Mouse (Mus musculus) intestine, postnatal 0 days (tissue): ENCODE data around the gene Parp16. TPM values are rescaled to one million over a fixed set of nuclear protein-coding genes. Genes with fewer than 3 reads are reported as not detected.

Source experiments
- ATAC-seq: fragments of 200-750 bp; cut with Nextera tagmentation; 2 replicates; pipeline ENCODE4 v1.8.0; 2017; ENCODE audit warnings: mild to moderate bottlenecking, moderate TSS enrichment, moderate library complexity
- H3K27ac ChIP-seq: fragments of 300-500 bp; sonication (generic); 2 replicates; pipeline ENCODE4 v1.5.1; 2014; ENCODE audit warnings: mild to moderate bottlenecking, low read depth, low read length, moderate library complexity
- H3K27me3 ChIP-seq: fragments of 300-500 bp; sonication (generic); replicated peaks from 2 replicates; pipeline ENCODE4 v1.6.1; 2014; ENCODE audit warnings: low read length, mixed read lengths; ENCODE audit not compliant: control insufficient read depth, insufficient read depth
- H3K36me3 ChIP-seq: fragments of 300-500 bp; sonication (generic); 2 replicates; pipeline ENCODE4 v1.6.1; 2014; ENCODE audit warnings: mild to moderate bottlenecking, moderate library complexity; ENCODE audit not compliant: control insufficient read depth, insufficient read depth
- H3K4me1 ChIP-seq: fragments of 300-500 bp; sonication (generic); replicated peaks from 2 replicates; pipeline ENCODE4 v1.6.1; 2014; ENCODE audit warnings: antibody characterized with exemption, low read length, mixed read lengths; ENCODE audit not compliant: control insufficient read depth, insufficient read depth
- H3K4me2 ChIP-seq: fragments of 300-500 bp; sonication (generic); replicated peaks from 2 replicates; pipeline ENCODE4 v1.6.1; 2014; ENCODE audit warnings: low read depth, mild to moderate bottlenecking, moderate library complexity
- H3K4me3 ChIP-seq: fragments of 300-500 bp; sonication (generic); 2 replicates; pipeline ENCODE4 v1.5.1; 2014; ENCODE audit warnings: low read depth, low read length
- H3K9ac ChIP-seq: fragments of 300-500 bp; sonication (generic); 2 replicates; pipeline ENCODE4 v1.6.1; 2014; ENCODE audit warnings: mild to moderate bottlenecking, low read depth, low read length
- H3K9me3 ChIP-seq: fragments of 300-500 bp; sonication (generic); 2 replicates; pipeline ENCODE4 v1.6.1; 2016; ENCODE audit warnings: mixed run types; ENCODE audit not compliant: control insufficient read depth
- CTCF ChIP-seq: sonication (generic); IDR thresholded peaks from 2 replicates; pipeline ENCODE4 v1.5.1; 2016; ENCODE audit warnings: low read depth, mild to moderate bottlenecking, control low read depth, antibody characterized with exemption, moderate library complexity
- WGBS: fragments of 180-500 bp; shearing (Covaris S2); extraction: QIAGEN DNeasy Blood & Tissue Kit; methylation state at CpG from one replicate; pipeline ENCODE4 v1.1.7; 2014; 5-methylcytosine and 5-hydroxymethylcytosine counted together
- polyA plus RNA-seq: library from polyadenylated mRNA; unstranded; fragments of >200 nt; fragmentation: Nextera tagmentation; extraction: Ambion mirVana; gene quantifications from 2 replicates; pipeline ENCODE4 v1.2.1, GENCODE M21; 2015

Parp16 gene
- polyA plus RNA-seq, 1 experiment from 2014 or later = 9.9 TPM

- ATAC-seq = no peak
- WGBS = 20% methylated on average over 8 of the region's 8 CpGs
- peaks cover 8% of the 10 kb centered on the region for H3K27me3 ChIP-seq
Measured at GRCm38 (mm10) chr9:65156604-65157003, 38.5 kb upstream of the Parp16 start.

DNA sequence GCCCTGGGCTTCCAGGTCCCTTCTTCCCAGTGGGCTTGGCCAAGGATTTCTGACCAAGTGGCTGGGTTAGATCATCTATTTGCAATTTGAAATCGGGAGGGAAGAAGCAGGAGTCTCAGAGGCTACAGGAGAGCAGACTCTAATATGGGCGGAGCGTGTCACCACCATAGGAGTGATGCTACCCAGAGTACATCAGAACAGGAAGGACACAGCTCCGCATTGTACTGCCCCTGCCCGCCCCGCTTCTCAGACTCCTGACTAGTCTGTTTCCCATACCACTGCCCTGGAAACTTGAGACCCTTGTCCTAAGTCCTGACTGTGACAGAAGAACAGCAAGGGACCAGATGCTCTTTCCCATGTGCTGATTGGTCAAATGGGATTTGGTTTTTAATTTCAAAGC is 37.5 kb upstream of the Parp16 start:
- Histone ChIP-seq H3K27ac (no peak overlapping the region), H3K4me3 (no peak overlapping the region), H3K4me2 (no peak overlapping the region), H3K9me3 (no peaks in the 10 kb centered on the region), H3K36me3 (no peaks in the 10 kb centered on the region), H3K4me1 (no peaks in the 10 kb centered on the region; the same call in 1 of the 2 replicates), H3K27me3 (peaks cover 18% of the 10 kb centered on the region), H3K9ac (no peak overlapping the region)
- ATAC-seq = no peak
- no peak for TF ChIP-seq CTCF
- 64% methylated on average over 6 of the region's 6 CpGs for WGBS

More at GRCm38 (mm10) chr9:65156604-65157003, 38.5 kb upstream of the Parp16 start:
- Histone ChIP-seq H3K9me3 (no peaks in the 10 kb centered on the region), H3K4me2 (no peak overlapping the region), H3K4me3 (no peak overlapping the region), H3K27ac (no peak overlapping the region), H3K9ac (no peak overlapping the region), H3K4me1 (no peaks in the 10 kb centered on the region; the same call in 1 of the 2 replicates), H3K36me3 (no peaks in the 10 kb centered on the region)
- TF ChIP-seq CTCF = no peak

DNA sequence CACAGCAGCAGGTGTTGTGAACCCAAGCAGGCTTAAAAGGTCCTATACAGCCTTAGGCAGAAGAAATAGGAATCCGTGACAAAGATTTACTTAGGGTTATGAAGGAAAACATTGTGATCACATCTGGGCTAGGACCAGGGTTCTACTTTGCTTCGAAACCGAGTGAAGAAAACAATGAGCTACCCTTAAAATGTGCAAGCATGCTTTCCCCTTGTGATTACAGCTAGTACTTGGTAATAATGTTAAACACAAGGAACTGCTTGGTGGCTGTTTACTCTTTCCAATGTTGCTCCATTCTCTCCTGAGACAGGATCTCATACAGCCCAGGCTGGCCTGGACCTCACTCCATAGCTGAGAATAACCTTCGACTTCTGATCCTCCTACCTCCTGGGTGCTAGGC is 34.0 kb upstream of the Parp16 start:
- Histone ChIP-seq H3K4me3 (no peak overlapping the region), H3K9me3 (no peaks in the 10 kb centered on the region), H3K4me1 (0 out of 2 replicates have a peak, but pooled peaks cover 5% of the 10 kb centered on the region), H3K4me2 (no peak overlapping the region), H3K9ac (no peak overlapping the region), H3K36me3 (no peaks in the 10 kb centered on the region), H3K27me3 (peaks cover 32% of the 10 kb centered on the region), H3K27ac (no peak overlapping the region)
- ATAC-seq = no peak
- TF ChIP-seq CTCF = no peak
- 77% methylated on average over 4 of the region's 4 CpGs for WGBS

DNA sequence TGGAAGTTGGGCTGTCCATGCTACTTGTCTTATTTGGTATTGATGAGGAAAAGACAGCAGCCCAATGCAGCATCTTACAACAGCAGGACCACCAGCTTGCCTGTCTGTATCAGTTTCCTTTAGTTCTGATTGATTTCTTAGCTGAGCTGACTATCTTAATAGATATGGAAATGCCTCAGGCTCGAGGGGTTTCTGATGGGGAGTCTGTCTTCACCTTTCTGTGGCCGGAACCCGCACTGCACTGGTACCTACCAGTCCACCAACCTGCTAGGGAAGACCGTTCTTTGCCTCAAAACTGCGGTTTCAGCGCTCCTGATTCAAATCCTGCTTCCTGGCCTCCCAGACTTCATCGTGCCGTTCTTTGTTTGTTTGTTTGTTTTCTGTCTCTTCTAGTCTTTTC is 33.3 kb upstream of the Parp16 start:
- no peaks in the 10 kb centered on the region for H3K36me3 ChIP-seq
- no peak overlapping the region for H3K4me2 ChIP-seq
- 0 out of 2 replicates have a peak, but pooled peaks cover 5% of the 10 kb centered on the region for H3K4me1 ChIP-seq
- H3K4me3 ChIP-seq = no peak overlapping the region
- peaks cover 32% of the 10 kb centered on the region for H3K27me3 ChIP-seq
- no peak overlapping the region for H3K9ac ChIP-seq
- ATAC-seq = no peak
- no peaks in the 10 kb centered on the region for H3K9me3 ChIP-seq
- 62% methylated on average over 8 of the region's 8 CpGs for WGBS
- no peak for TF ChIP-seq CTCF
- no peak overlapping the region for H3K27ac ChIP-seq

DNA sequence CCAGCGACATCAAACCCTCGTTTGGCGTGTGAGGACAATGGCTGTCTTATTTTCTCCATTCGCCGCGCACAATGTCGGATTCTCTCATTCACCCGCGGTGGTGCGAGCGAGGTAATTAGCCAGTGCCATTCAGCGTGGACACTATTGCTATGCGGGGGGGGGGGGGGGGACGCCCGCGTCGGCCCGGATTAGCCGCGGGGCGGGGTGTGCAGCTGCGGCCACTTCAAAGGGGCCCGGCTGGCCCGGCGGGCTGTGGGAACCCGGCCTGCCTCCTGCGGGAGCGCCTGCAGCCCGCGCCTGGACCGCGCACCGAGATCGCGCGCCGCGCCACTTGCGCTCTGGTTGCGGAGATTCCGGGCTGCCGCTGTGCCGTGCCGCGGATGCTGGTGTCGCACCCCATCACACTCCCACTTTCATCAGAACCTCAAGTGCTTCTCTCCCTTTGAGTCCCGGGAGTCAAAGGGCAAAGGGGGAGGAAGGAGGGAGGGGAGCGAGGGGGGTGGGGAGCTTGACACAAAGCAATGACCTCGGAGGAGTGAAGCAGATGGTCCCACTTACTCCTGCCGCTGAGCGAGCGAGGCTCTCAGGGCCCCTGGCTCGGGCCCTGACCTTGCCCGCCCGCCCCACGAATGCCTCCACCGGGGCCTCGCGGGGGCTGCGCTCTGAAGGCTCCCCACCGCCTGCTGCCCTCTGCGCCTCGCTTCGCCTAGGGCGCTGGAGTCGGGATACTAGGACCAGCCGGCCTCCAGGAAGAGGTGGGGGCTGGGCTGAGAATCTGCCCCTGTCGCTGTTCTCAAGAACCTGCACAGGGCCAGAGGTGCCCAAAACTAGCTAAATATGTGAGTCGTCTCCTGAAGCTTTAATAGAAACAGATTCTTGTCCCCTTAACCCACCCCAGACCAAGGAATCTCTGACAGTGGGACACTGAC is 32.2 kb upstream of the Parp16 start:
- H3K27ac ChIP-seq = no peak overlapping the region
- no peaks in the 10 kb centered on the region for H3K9me3 ChIP-seq
- ATAC-seq = no peak
- peaks cover 32% of the 10 kb centered on the region for H3K27me3 ChIP-seq
- 0 out of 2 replicates have a peak, but pooled peaks cover 5% of the 10 kb centered on the region for H3K4me1 ChIP-seq
- 3% methylated on average over 60 of the region's 69 CpGs for WGBS
- no peak overlapping the region for H3K9ac ChIP-seq
- H3K4me2 ChIP-seq = peak overlapping the region; percentile 69
- TF ChIP-seq CTCF = no peak
- peak overlapping the region; percentile 37 for H3K4me3 ChIP-seq
- H3K36me3 ChIP-seq = no peaks in the 10 kb centered on the region

DNA sequence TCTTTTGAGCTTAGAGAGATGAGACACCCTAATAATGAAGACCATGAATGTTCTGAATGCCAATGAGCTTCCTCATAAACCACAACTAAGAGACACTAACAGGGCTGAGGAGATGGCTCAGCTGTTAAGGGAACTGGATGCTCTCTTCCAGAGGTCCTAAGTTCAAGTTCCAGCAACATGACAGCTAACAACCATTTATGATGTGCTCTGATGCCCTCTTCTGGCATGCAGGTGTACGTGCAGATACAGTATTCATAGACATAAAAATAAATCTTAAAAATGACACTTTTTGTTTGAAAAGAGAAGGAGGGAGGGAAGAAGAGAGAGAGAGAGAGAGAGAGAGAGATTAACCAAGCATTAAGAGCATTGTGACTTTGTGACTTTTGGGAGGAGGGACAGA is 30.3 kb upstream of the Parp16 start:
- no peak overlapping the region for H3K27ac ChIP-seq
- no peak overlapping the region for H3K4me3 ChIP-seq
- no peaks in the 10 kb centered on the region for H3K9me3 ChIP-seq
- H3K4me2 ChIP-seq = no peak overlapping the region
- H3K9ac ChIP-seq = no peak overlapping the region
- ATAC-seq = no peak
- WGBS = 15% methylated on average over 1 of the region's 1 CpGs
- peaks cover 29% of the 10 kb centered on the region for H3K27me3 ChIP-seq
- no peaks in the 10 kb centered on the region for H3K36me3 ChIP-seq
- H3K4me1 ChIP-seq = 0 out of 2 replicates have a peak, but pooled peaks cover 5% of the 10 kb centered on the region
- peak; percentile 76 for TF ChIP-seq CTCF
